Mouse (Mus musculus) megakaryocyte, embryonic 14.5 days (primary cell): Measurements from ENCODE around the gene Nfib. TPM values are rescaled to one million over a fixed set of nuclear protein-coding genes. Genes with fewer than 3 reads are reported as not detected.

Source experiments
- H3K27me3 ChIP-seq: replicated peaks from 2 replicates; pipeline ENCODE3; 2012; ENCODE audit warnings: inconsistent platforms
- H3K36me3 ChIP-seq: replicated peaks from 2 replicates; pipeline ENCODE3; 2012; ENCODE audit warnings: low read length, inconsistent platforms, mixed read lengths
- H3K4me1 ChIP-seq: 2 replicates; pipeline ENCODE4 v1.6.1; 2012; ENCODE audit warnings: inconsistent platforms
- H3K4me3 ChIP-seq: replicated peaks from 2 replicates; pipeline ENCODE3; 2012; ENCODE audit warnings: moderate library complexity, mild to moderate bottlenecking, inconsistent platforms
- H3K9me3 ChIP-seq: 2 replicates; pipeline ENCODE4 v1.6.1; 2012; ENCODE audit warnings: inconsistent platforms
- FLI1 ChIP-seq: IDR thresholded peaks from 2 replicates; pipeline ENCODE4 v1.6.1; 2012; ENCODE audit warnings: low read length, inconsistent platforms, mixed read lengths
- GATA1 ChIP-seq: IDR thresholded peaks from 3 replicates; pipeline ENCODE4 v1.6.1; 2012; ENCODE audit warnings: mixed read lengths, low read length, inconsistent platforms, borderline replicate concordance
- polyA plus RNA-seq: library from polyadenylated mRNA; stranded (reverse); fragments of >175 nt; gene quantifications from 2 replicates; pipeline ENCODE4 v1.2.3, GENCODE M21; 2012; ENCODE audit warnings: low replicate concordance; ENCODE audit not compliant: insufficient read depth

The Nfib gene
- polyA plus RNA-seq, 1 experiment: 0.01 TPM

GRCm38 (mm10) chr4:82536435-82537278, 168.9 kb downstream of the Nfib start:
- peaks cover 60% of the 10 kb centered on the region for H3K27me3 ChIP-seq
- TF ChIP-seq GATA1: no peak
- no peak for TF ChIP-seq FLI1
- no peaks in the 10 kb centered on the region for H3K36me3 ChIP-seq
- H3K4me3 ChIP-seq: no peak overlapping the region
- no peaks in the 10 kb centered on the region for H3K4me1 ChIP-seq
- peaks cover 14% of the 10 kb centered on the region for H3K9me3 ChIP-seq

DNA sequence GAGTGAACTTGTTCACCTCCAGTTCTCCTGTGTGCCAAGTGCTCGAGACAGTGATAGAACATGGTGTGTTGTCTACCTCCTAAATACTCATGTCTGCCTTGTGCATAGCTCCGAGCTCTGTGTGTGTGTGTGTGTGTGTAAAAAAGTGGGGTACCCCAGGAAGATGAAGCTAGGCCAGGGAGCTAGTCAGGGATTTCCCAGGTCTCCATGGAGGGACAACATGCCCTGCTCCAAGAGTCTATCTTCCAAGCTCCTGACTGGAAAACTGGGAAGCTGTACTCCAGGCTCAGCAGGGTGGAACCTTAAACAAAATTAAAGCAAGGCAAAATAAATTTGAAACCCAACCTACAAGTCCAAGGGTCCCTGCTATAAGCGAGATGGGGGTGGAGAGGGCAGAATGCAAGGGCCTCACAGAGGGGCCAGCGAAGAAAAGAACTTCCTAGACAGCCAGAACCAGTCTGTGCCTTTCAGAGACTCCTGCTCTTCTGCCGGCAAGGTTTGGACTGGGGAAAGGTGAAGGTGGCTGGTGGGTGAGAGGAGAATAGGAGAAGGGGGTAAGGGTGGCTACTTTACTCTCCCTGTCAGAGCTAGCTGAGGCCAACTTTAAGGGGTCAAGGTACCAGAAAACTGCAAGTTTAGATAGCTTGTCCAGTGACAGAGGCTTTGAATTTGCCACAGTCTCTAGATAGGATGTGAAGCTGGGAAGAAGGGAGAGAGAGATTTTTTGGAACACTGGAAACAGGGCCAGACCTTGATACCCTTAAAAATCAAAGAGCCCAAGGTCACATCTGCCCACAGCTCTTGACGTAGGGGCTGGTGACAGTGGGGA, 169.7 kb downstream of the Nfib start:
- Histone ChIP-seq H3K9me3 (peaks cover 14% of the 10 kb centered on the region), H3K36me3 (no peaks in the 10 kb centered on the region), H3K4me3 (no peak overlapping the region), H3K27me3 (peaks cover 58% of the 10 kb centered on the region), H3K4me1 (0 out of 2 replicates have a peak, but pooled peaks cover 2% of the 10 kb centered on the region)
- TF ChIP-seq GATA1 (no peak), FLI1 (no peak)

DNA sequence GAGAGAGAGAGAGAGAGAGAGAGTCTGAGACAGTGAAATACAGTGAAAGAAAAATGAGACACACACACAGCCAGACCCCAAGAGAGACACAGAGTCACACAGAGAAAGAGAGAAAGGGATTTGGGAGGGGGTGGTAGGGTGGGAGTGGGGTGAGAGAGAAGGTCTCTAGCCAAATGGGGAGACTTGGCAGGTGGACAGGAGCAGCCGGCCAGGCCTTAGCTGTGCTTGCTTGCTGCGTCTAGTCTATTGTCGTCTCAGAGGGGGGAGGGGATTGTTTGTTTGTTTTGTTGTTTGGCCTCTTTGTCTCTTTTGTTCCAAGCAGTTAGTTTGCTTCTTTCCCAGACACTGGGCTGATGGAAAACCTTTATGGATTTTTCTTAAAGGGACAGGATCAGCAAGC, 172.3 kb downstream of the Nfib start:
- Histone ChIP-seq H3K36me3 (no peaks in the 10 kb centered on the region), H3K4me3 (no peak overlapping the region), H3K4me1 (0 out of 2 replicates have a peak, but pooled peaks cover 5% of the 10 kb centered on the region), H3K27me3 (peaks cover 42% of the 10 kb centered on the region), H3K9me3 (peaks cover 14% of the 10 kb centered on the region)
- TF ChIP-seq GATA1 (no peak), FLI1 (no peak)

DNA sequence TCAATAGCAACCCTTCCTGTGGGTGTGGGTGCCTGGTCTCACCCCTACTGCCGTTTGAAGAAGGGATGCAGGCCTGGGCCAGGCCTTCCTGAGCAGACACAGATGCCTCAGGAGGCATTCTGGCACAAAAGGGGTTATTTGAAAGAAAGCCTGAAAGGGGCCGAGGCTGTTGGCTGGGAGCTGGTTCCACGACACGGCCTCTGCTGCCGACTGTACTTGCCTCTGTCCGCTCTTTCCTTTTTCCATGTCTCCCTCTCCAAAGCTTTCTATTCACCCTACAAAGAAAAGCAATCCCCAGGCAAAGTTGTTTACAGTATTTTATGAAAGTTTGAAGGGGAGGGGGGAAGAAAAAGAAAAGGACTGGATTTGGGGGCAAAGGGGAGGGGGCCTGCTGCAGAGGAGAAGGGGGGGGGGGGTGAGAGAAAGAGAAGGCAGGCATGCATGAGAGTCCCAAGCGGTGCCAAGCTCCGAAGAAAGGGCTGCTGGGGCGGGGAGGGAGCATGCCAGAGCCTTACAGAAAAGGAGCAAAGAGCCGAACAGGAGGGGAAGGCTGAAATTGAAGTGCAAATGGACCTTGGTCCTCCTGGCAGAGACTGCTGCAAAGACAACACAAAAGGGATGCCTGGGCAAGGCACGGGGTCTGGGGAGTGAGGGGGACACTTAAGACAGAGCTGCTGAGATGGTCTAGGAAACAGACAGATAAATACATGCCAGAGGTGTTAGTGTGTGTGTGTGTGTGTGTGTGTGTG, 172.9 kb downstream of the Nfib start:
- no peaks in the 10 kb centered on the region for H3K36me3 ChIP-seq
- no peak overlapping the region for H3K4me3 ChIP-seq
- TF ChIP-seq FLI1 (no peak), GATA1 (no peak)
- H3K9me3 ChIP-seq: peaks cover 14% of the 10 kb centered on the region
- peaks cover 36% of the 10 kb centered on the region for H3K27me3 ChIP-seq
- 0 out of 2 replicates have a peak, but pooled peaks cover 5% of the 10 kb centered on the region for H3K4me1 ChIP-seq

DNA sequence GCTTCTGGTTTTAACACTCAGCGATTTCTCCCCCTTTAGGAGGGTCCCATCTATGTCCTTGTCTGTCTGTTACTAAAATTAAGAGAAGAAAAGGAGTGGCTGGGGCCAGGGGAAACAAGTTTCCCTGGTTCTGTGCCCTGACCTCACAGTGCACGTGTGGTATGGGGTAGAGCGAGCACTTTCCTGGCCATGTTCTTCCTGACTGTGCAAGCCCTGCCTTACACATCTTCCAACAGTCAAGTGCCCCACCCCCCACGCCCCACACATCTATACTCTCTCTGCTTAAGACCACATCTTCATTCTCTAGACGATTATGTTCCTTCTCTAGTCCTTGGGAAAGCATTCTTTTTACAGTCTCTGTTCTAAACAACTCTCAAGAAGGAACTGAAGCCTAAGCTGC, 173.6 kb downstream of the Nfib start:
- TF ChIP-seq GATA1: no peak
- TF ChIP-seq FLI1: no peak
- Histone ChIP-seq H3K36me3 (no peaks in the 10 kb centered on the region), H3K27me3 (peaks cover 30% of the 10 kb centered on the region), H3K4me3 (no peak overlapping the region), H3K9me3 (peaks cover 10% of the 10 kb centered on the region), H3K4me1 (0 out of 2 replicates have a peak, but pooled peaks cover 5% of the 10 kb centered on the region)

- peaks cover 3% of the 10 kb centered on the region; the same call in 1 of the 2 replicates for H3K9me3 ChIP-seq
- no peak for TF ChIP-seq GATA1
- peaks cover 19% of the 10 kb centered on the region for H3K27me3 ChIP-seq
- H3K4me1 ChIP-seq: 0 out of 2 replicates have a peak, but pooled peaks cover 5% of the 10 kb centered on the region
- no peaks in the 10 kb centered on the region for H3K36me3 ChIP-seq
- no peak overlapping the region for H3K4me3 ChIP-seq
Measured at GRCm38 (mm10) chr4:82530875-82531353, 174.6 kb downstream of the Nfib start.

- TF ChIP-seq FLI1 (no peak), GATA1 (no peak)
- Histone ChIP-seq H3K4me1 (0 out of 2 replicates have a peak, but pooled peaks cover 5% of the 10 kb centered on the region), H3K9me3 (peaks cover 3% of the 10 kb centered on the region; the same call in 1 of the 2 replicates), H3K4me3 (no peak overlapping the region), H3K27me3 (peaks cover 10% of the 10 kb centered on the region), H3K36me3 (no peaks in the 10 kb centered on the region)
Measured at GRCm38 (mm10) chr4:82528978-82529377, 176.6 kb downstream of the Nfib start.

GRCm38 (mm10) chr4:82519935-82520334, 185.6 kb downstream of the Nfib start:
- Histone ChIP-seq H3K4me3 (no peak overlapping the region), H3K36me3 (no peaks in the 10 kb centered on the region), H3K4me1 (no peaks in the 10 kb centered on the region), H3K27me3 (no peaks in the 10 kb centered on the region), H3K9me3 (no peaks in the 10 kb centered on the region)
- no peak for TF ChIP-seq GATA1

- TF ChIP-seq FLI1 (no peak), GATA1 (no peak)
- Histone ChIP-seq H3K4me1 (peaks cover 3% of the 10 kb centered on the region), H3K36me3 (no peaks in the 10 kb centered on the region), H3K4me3 (no peak overlapping the region), H3K27me3 (peaks cover 16% of the 10 kb centered on the region), H3K9me3 (peaks cover 3% of the 10 kb centered on the region; the same call in 1 of the 2 replicates)
Measured at GRCm38 (mm10) chr4:82518132-82518531, 187.4 kb downstream of the Nfib start.

DNA sequence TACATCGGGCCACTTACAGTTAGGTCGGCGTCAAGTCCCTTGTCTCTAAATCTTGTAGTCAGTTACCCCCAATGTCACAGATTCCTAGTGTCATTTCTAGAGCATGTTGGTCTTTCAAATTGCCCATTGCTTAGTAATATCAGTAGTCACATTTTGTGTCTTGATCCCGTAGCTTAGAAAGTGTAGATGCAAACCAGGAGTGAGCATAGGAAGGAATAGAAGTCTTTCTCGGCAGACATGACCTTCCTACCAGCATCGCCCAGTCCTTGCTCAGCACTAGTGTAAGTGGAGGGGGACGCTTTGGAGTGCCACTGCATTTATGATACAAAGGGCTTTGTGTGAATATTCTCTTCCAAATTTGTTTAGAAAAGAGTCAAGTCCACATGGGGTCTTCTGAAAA, 188.2 kb downstream of the Nfib start:
- H3K4me3 ChIP-seq: no peak overlapping the region

More for the DNA sequence above, 188.2 kb downstream of the Nfib start:
- H3K36me3 ChIP-seq: no peaks in the 10 kb centered on the region
- peaks cover 11% of the 10 kb centered on the region for H3K4me1 ChIP-seq
- H3K9me3 ChIP-seq: peaks cover 5% of the 10 kb centered on the region; the same call in 1 of the 2 replicates
- TF ChIP-seq GATA1 (no peak), FLI1 (no peak)
- peaks cover 24% of the 10 kb centered on the region for H3K27me3 ChIP-seq
